Mouse (Mus musculus): ENCODE data around the gene Prdm15. TPM values are rescaled to one million over a fixed set of nuclear protein-coding genes. Genes with fewer than 3 reads are reported as not detected.

Prdm15 gene
- polyA plus RNA-seq, 1 experiment from 2014 or later, result 10.3 TPM

GRCm38 (mm10) chr16:97804680-97805547, 46.7 kb downstream of the Prdm15 start:
- Histone ChIP-seq H3K9me3 (ENCODE audit: control insufficient read depth, low read length) (no peaks in the 10 kb centered on the region), H3K4me2 (ENCODE audit: low read depth, low read length) (no peak overlapping the region), H3K27ac (ENCODE audit: low read depth, low read length) (no peak overlapping the region), H3K4me3 (ENCODE audit: low read depth, low read length) (no peak overlapping the region), H3K36me3 (ENCODE audit: control insufficient read depth, insufficient read depth, low read length) (peaks cover 51% of the 10 kb centered on the region), H3K27me3 (ENCODE audit: control insufficient read depth, insufficient read depth, low read length) (no peaks in the 10 kb centered on the region), H3K9ac (replicated peaks; ENCODE audit: low read depth, low read length) (no peak overlapping the region), H3K4me1 (ENCODE audit: control insufficient read depth, insufficient read depth, low read length) (no peaks in the 10 kb centered on the region)
- 74% methylated on average over 7 of the region's 7 CpGs for WGBS
- peak; percentile 56; the same call in 1 of the 2 replicates for ATAC-seq (ENCODE audit: low read depth)

DNA sequence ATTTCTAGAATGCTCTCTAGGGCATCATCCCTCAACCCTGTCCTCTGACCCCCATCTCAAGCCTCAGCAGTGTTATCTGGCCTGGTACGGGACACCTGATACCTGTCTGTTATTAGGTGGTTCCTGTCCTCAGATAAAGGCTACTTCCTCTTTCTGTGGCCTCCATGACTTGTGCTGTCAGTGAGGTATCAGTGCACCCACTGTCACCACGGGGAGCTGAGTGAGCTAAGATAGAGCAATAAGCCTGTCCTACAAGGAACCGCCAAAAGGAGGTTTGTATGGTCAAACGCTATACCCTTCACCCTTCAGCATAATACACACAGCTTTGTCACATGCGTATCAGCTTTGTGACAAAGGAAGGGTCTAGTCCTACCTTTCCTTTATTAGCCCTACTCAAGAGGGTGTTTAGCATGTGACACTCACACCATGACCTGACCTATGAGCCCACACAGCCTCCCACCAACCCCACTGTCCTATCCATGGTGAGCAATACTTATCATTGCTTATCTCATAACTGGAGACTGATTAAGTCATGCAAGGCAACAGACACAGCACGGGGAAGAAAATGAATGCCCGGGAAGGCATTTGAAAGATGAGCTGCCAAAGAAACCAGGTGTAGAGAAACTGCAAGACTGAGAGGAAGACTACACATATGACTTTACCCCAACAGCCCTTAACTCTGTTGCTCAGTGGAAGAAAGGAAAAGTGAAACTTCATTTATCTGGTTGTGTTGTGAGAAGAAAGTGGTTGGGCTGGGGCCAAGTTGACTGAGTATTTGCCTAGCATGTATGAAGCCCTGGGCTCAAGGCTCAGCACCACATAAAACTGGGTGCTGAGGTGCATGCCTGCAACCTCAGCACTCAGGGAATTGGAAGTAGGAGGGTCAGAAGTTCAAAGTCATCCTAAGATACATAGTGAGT, 53.4 kb downstream of the Prdm15 start:
- H3K27ac ChIP-seq (ENCODE audit: low read depth, low read length), result no peak overlapping the region
- H3K4me2 ChIP-seq (ENCODE audit: low read depth, low read length), result no peak overlapping the region
- no peak overlapping the region for H3K9ac ChIP-seq (replicated peaks; ENCODE audit: low read depth, low read length)
- H3K4me3 ChIP-seq (ENCODE audit: low read depth, low read length), result no peak overlapping the region
- no peaks in the 10 kb centered on the region for H3K4me1 ChIP-seq (ENCODE audit: control insufficient read depth, insufficient read depth, low read length)
- no peaks in the 10 kb centered on the region for H3K9me3 ChIP-seq (ENCODE audit: control insufficient read depth, low read length)
- WGBS, result 94% methylated on average over 7 of the region's 7 CpGs
- H3K27me3 ChIP-seq (ENCODE audit: control insufficient read depth, insufficient read depth, low read length), result no peaks in the 10 kb centered on the region
- ATAC-seq (ENCODE audit: low read depth), result no peak
- H3K36me3 ChIP-seq (ENCODE audit: control insufficient read depth, insufficient read depth, low read length), result peaks cover 32% of the 10 kb centered on the region

DNA sequence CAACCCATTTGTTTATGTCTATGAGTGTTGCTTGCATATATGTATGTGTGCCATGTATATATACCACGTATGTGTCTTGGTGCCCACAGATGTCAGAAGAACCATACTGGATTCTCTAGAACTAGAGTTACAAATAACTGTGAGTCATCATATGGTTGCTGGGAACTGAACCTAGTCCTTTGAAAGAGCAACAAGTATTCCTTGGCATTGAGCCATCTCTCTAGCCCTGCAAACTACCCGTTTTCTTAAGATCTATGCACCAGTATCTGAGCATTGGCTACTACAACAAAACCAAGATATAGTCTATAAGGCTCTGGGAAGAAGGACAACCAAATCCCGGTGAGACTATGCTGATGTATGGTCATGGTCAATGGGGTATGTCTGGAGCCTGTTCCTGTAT, 54.4 kb downstream of the Prdm15 start:
- H3K4me1 ChIP-seq (ENCODE audit: control insufficient read depth, insufficient read depth, low read length), result no peaks in the 10 kb centered on the region
- no peak overlapping the region for H3K27ac ChIP-seq (ENCODE audit: low read depth, low read length)
- peaks cover 32% of the 10 kb centered on the region for H3K36me3 ChIP-seq (ENCODE audit: control insufficient read depth, insufficient read depth, low read length)
- H3K9me3 ChIP-seq (ENCODE audit: control insufficient read depth, low read length), result no peaks in the 10 kb centered on the region
- H3K4me2 ChIP-seq (ENCODE audit: low read depth, low read length), result no peak overlapping the region
- no peak for ATAC-seq (ENCODE audit: low read depth)
- H3K4me3 ChIP-seq (ENCODE audit: low read depth, low read length), result no peak overlapping the region
- H3K9ac ChIP-seq (replicated peaks; ENCODE audit: low read depth, low read length), result no peak overlapping the region
- H3K27me3 ChIP-seq (ENCODE audit: control insufficient read depth, insufficient read depth, low read length), result no peaks in the 10 kb centered on the region
- 87% methylated on average over 3 of the region's 3 CpGs for WGBS

GRCm38 (mm10) chr16:97794256-97794655, 57.4 kb downstream of the Prdm15 start:
- Histone ChIP-seq H3K4me3 (ENCODE audit: low read depth, low read length) (no peak overlapping the region), H3K4me1 (ENCODE audit: control insufficient read depth, insufficient read depth, low read length) (no peaks in the 10 kb centered on the region), H3K36me3 (ENCODE audit: control insufficient read depth, insufficient read depth, low read length) (peaks cover 28% of the 10 kb centered on the region), H3K27me3 (ENCODE audit: control insufficient read depth, insufficient read depth, low read length) (no peaks in the 10 kb centered on the region), H3K4me2 (ENCODE audit: low read depth, low read length) (no peak overlapping the region), H3K27ac (ENCODE audit: low read depth, low read length) (no peak overlapping the region), H3K9me3 (ENCODE audit: control insufficient read depth, low read length) (no peaks in the 10 kb centered on the region), H3K9ac (replicated peaks; ENCODE audit: low read depth, low read length) (no peak overlapping the region)
- ATAC-seq (ENCODE audit: low read depth), result no peak
- 95% methylated on average over 6 of the region's 6 CpGs for WGBS

DNA sequence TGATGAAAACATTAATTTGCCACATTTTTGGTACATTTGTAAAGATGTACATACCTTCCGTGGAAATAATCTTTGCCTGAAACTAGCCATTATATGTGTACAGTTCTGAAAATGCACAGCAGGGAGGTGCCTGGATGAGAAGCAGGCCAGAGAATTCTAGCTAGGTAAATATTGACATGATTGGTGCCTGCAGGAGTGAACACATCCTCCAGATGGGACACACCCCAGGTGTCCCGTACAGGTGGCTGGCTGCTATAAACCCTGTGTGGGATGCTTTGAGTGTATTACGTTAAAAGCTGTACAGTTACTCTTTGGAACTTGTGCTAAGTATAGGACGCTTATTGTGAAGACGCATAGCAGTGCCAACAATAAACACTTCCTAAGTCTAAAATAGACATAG, 68.6 kb downstream of the Prdm15 start:
- WGBS, result 86% methylated on average over 5 of the region's 5 CpGs
- Histone ChIP-seq H3K4me2 (ENCODE audit: low read depth, low read length) (no peak overlapping the region), H3K9ac (replicated peaks; ENCODE audit: low read depth, low read length) (no peak overlapping the region), H3K4me3 (ENCODE audit: low read depth, low read length) (no peak overlapping the region), H3K27me3 (ENCODE audit: control insufficient read depth, insufficient read depth, low read length) (no peaks in the 10 kb centered on the region), H3K4me1 (ENCODE audit: control insufficient read depth, insufficient read depth, low read length) (no peaks in the 10 kb centered on the region), H3K9me3 (ENCODE audit: control insufficient read depth, low read length) (no peaks in the 10 kb centered on the region), H3K36me3 (ENCODE audit: control insufficient read depth, insufficient read depth, low read length) (no peaks in the 10 kb centered on the region), H3K27ac (ENCODE audit: low read depth, low read length) (no peak overlapping the region)
- no peak for ATAC-seq (ENCODE audit: low read depth)

DNA sequence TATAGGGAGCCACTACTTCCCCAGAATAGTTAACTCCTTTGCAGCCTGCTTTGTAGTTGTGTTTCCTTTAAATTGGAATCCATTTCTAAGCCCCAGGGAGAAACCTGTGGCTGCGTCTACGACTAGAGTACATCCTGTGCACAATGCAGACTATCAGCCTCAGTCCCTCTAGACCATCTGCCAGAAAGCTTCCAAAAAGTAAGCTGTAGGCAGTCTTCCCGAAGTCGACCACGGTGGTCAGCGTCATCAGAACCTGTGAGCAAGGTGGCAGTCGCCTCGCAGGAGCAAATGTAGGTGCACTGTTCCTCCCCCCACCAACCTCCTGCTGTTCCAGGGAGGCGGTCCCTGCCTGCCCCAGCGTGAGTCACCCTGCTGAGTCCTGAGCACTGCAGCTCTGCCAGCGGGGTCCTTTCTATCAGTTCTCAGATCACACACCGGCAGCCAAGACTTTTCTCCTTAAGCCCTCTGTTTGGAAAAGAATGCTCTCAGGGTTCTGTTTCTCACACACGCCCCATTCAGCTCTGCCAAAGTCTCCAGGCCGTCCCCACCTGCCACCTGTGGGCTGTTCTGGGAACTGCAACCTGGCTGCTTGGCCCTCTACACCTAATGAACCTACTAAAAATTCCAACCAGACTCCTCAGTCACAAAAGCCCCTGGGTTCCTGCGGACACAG, 73.2 kb downstream of the Prdm15 start:
- no peaks in the 10 kb centered on the region for H3K4me1 ChIP-seq (ENCODE audit: control insufficient read depth, insufficient read depth, low read length)
- no peak overlapping the region for H3K4me3 ChIP-seq (ENCODE audit: low read depth, low read length)
- H3K27me3 ChIP-seq (ENCODE audit: control insufficient read depth, insufficient read depth, low read length), result no peaks in the 10 kb centered on the region
- H3K9ac ChIP-seq (replicated peaks; ENCODE audit: low read depth, low read length), result no peak overlapping the region
- peak; percentile 66 for ATAC-seq (ENCODE audit: low read depth)
- no peak overlapping the region for H3K4me2 ChIP-seq (ENCODE audit: low read depth, low read length)
- H3K9me3 ChIP-seq (ENCODE audit: control insufficient read depth, low read length), result no peaks in the 10 kb centered on the region
- WGBS, result 37% methylated on average over 15 of the region's 15 CpGs
- H3K27ac ChIP-seq (ENCODE audit: low read depth, low read length), result no peak overlapping the region
- H3K36me3 ChIP-seq (ENCODE audit: control insufficient read depth, insufficient read depth, low read length), result no peaks in the 10 kb centered on the region

DNA sequence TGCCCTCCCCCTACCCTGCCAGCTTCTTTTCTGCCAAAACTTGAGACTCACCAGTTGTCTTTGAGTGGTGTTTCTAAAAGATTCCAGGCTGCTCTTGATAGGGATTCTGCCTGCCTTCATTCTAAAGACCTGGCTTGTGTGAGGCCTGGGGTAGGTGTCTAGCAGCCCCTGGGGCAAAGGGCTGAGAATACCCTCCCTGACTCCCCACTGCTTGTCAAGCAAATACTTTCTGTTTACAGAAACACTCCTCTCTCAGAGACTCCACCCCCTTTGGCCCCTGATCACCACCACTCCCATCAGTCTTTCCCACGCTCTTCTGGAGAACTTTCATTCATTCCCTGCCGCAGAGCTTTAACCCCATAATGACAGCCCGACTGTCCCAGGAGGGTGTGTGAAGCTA, 85.1 kb downstream of the Prdm15 start:
- Histone ChIP-seq H3K9me3 (ENCODE audit: control insufficient read depth, low read length) (no peaks in the 10 kb centered on the region), H3K4me1 (ENCODE audit: control insufficient read depth, insufficient read depth, low read length) (peaks cover 6% of the 10 kb centered on the region; the same call in 1 of the 2 replicates), H3K4me3 (ENCODE audit: low read depth, low read length) (no peak overlapping the region), H3K27me3 (ENCODE audit: control insufficient read depth, insufficient read depth, low read length) (peaks cover 34% of the 10 kb centered on the region), H3K27ac (ENCODE audit: low read depth, low read length) (no peak overlapping the region), H3K36me3 (ENCODE audit: control insufficient read depth, insufficient read depth, low read length) (no peaks in the 10 kb centered on the region), H3K9ac (replicated peaks; ENCODE audit: low read depth, low read length) (no peak overlapping the region), H3K4me2 (ENCODE audit: low read depth, low read length) (no peak overlapping the region)
- no peak for ATAC-seq (ENCODE audit: low read depth)
- WGBS, result 31% methylated on average over 3 of the region's 3 CpGs

DNA sequence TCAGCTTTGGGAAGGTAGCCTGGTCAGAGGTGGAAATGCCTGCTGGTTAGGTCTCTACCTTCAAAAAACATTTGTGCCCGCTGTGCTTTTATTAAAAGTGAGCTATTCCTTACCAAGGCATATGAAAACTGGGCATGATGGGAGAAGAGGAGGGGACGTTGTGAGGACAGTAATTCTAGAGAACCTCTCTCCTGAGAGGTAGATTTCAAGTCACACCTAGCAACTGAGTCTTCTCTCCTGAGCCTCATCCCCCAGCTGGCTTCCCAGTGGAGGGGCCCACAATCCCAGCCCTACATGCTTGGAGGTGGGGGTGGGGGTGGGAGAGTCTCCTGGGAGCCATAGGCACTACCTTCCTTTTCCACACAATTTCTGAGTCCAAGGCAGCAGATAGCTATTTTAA, 87.0 kb downstream of the Prdm15 start:
- WGBS, result 45% methylated on average over 2 of the region's 2 CpGs
- H3K9me3 ChIP-seq (ENCODE audit: control insufficient read depth, low read length), result no peaks in the 10 kb centered on the region
- no peak for ATAC-seq (ENCODE audit: low read depth)
- H3K4me1 ChIP-seq (ENCODE audit: control insufficient read depth, insufficient read depth, low read length), result peaks cover 6% of the 10 kb centered on the region; the same call in 1 of the 2 replicates
- no peak overlapping the region for H3K27ac ChIP-seq (ENCODE audit: low read depth, low read length)
- H3K36me3 ChIP-seq (ENCODE audit: control insufficient read depth, insufficient read depth, low read length), result no peaks in the 10 kb centered on the region
- H3K4me3 ChIP-seq (ENCODE audit: low read depth, low read length), result no peak overlapping the region
- H3K27me3 ChIP-seq (ENCODE audit: control insufficient read depth, insufficient read depth, low read length), result peaks cover 39% of the 10 kb centered on the region
- no peak overlapping the region for H3K9ac ChIP-seq (replicated peaks; ENCODE audit: low read depth, low read length)
- H3K4me2 ChIP-seq (ENCODE audit: low read depth, low read length), result no peak overlapping the region

All from neural tube, embryonic 14.5 days (tissue).